Mouse (Mus musculus) heart, embryonic 16.5 days (tissue): ENCODE data around the gene Eif4b. TPM values are rescaled to one million over a fixed set of nuclear protein-coding genes. Genes with fewer than 3 reads are reported as not detected.

Experiments
- ATAC-seq: fragments of 200-750 bp; cut with Nextera tagmentation; replicated peaks from 2 replicates; pipeline ENCODE4 v1.8.0; 2017; ENCODE audit warnings: moderate number of reproducible peaks; ENCODE audit not compliant: insufficient read depth, low FRiP score; ENCODE audit errors: extremely low read depth
- H3K27ac ChIP-seq: fragments of 300-500 bp; sonication (generic); 2 replicates; pipeline ENCODE4 v1.5.1; 2014; ENCODE audit warnings: mild to moderate bottlenecking, low read length, control low read depth, moderate library complexity
- H3K27me3 ChIP-seq: fragments of 300-500 bp; sonication (generic); 2 replicates; pipeline ENCODE4 v1.6.1; 2014; ENCODE audit warnings: low read length, mixed read lengths; ENCODE audit not compliant: control insufficient read depth, insufficient read depth
- H3K36me3 ChIP-seq: fragments of 300-500 bp; sonication (generic); 2 replicates; pipeline ENCODE4 v1.6.1; 2014; ENCODE audit not compliant: control insufficient read depth, insufficient read depth
- H3K4me1 ChIP-seq: fragments of 300-500 bp; sonication (generic); 2 replicates; pipeline ENCODE4 v1.6.1; 2014; ENCODE audit warnings: low read length, mixed read lengths; ENCODE audit not compliant: control insufficient read depth, insufficient read depth
- H3K4me2 ChIP-seq: fragments of 300-500 bp; sonication (generic); 2 replicates; pipeline ENCODE4 v1.6.1; 2014; ENCODE audit warnings: low read depth, mild to moderate bottlenecking, control low read depth, low read length
- H3K4me3 ChIP-seq: fragments of 300-500 bp; sonication (generic); 2 replicates; pipeline ENCODE4 v1.5.1; 2014; ENCODE audit warnings: mild to moderate bottlenecking, control low read depth, low read length
- H3K9ac ChIP-seq: fragments of 300-500 bp; sonication (generic); 2 replicates; pipeline ENCODE4 v1.6.1; 2014; ENCODE audit warnings: low read length, control low read depth
- H3K9me3 ChIP-seq: fragments of 300-500 bp; sonication (generic); replicated peaks from 2 replicates; pipeline ENCODE4 v1.6.1; 2016; ENCODE audit warnings: low read length; ENCODE audit not compliant: control insufficient read depth
- WGBS: fragments of 180-500 bp; shearing (Covaris S2); extraction: QIAGEN DNeasy Blood & Tissue Kit; methylation state at CpG from one replicate; pipeline ENCODE4 v1.1.7; 2014; 5-methylcytosine and 5-hydroxymethylcytosine counted together
- polyA plus RNA-seq: library from polyadenylated mRNA; unstranded; fragments of >200 nt; fragmentation: Nextera tagmentation; extraction: Ambion mirVana; gene quantifications from 2 replicates; pipeline ENCODE4 v1.2.1, GENCODE M21; 2015

Gene Eif4b
- polyA plus RNA-seq, 1 experiment from 2014 or later: 75.0 TPM

GRCm38 (mm10) chr15:102099260-102099659 lies 25.7 kb downstream of the Eif4b start:
- peaks cover 21% of the 10 kb centered on the region for H3K36me3 ChIP-seq
- no peak for ATAC-seq
- peak overlapping the region; percentile 88; the same call in 1 of the 2 replicates for H3K9ac ChIP-seq
- H3K27ac ChIP-seq: peak overlapping the region; percentile 98
- peaks cover 54% of the 10 kb centered on the region for H3K4me1 ChIP-seq
- H3K27me3 ChIP-seq: no peaks in the 10 kb centered on the region
- 43% methylated on average over 5 of the region's 5 CpGs for whole genome bisulfite sequencing
- H3K4me2 ChIP-seq: peak overlapping the region; percentile 97
- H3K9me3 ChIP-seq: no peaks in the 10 kb centered on the region
- H3K4me3 ChIP-seq: peak overlapping the region; percentile 73

- H3K4me1 ChIP-seq: peaks cover 59% of the 10 kb centered on the region
- 21% methylated on average over 8 of the region's 8 CpGs for WGBS
These were observed 26.2 kb downstream of the Eif4b start for GRCm38 (mm10) chr15:102099771-102100160.

GRCm38 (mm10) chr15:102100161-102100981 lies 26.8 kb downstream of the Eif4b start, which contains the start of gene Tns2:
TSS of gene Tns2 (plus strand) at chr15:102100413.
- no peaks in the 10 kb centered on the region for H3K27me3 ChIP-seq
- peak within 1 kb of the TSS; percentile 97 for H3K4me2 ChIP-seq
- peak within 1 kb of the TSS; percentile 98 for H3K27ac ChIP-seq
- H3K9ac ChIP-seq: peak within 1 kb of the TSS; percentile 88
- peak within 1 kb of the TSS; percentile 73 for H3K4me3 ChIP-seq
- H3K9me3 ChIP-seq: no peaks in the 10 kb centered on the region
- H3K4me1 ChIP-seq: peaks cover 65% of the 10 kb centered on the region
- under 1% methylated on average over 47 of the region's 82 CpGs for WGBS
- peak; percentile 53 for ATAC-seq
- H3K36me3 ChIP-seq: peaks cover 11% of the 10 kb centered on the region

More at GRCm38 (mm10) chr15:102099771-102100160, 26.2 kb downstream of the Eif4b start:
- no peaks in the 10 kb centered on the region for H3K9me3 ChIP-seq
- H3K4me2 ChIP-seq: peak overlapping the region; percentile 97
- peak overlapping the region; percentile 88 for H3K9ac ChIP-seq
- ATAC-seq: no peak
- peak overlapping the region; percentile 73 for H3K4me3 ChIP-seq
- H3K27ac ChIP-seq: peak overlapping the region; percentile 98
- H3K27me3 ChIP-seq: no peaks in the 10 kb centered on the region
- H3K36me3 ChIP-seq: peaks cover 16% of the 10 kb centered on the region

- WGBS: 16% methylated on average over 10 of the region's 10 CpGs
- Histone ChIP-seq H3K4me3 (peak overlapping the region; percentile 73), H3K4me2 (peak overlapping the region; percentile 97), H3K36me3 (peaks cover 4% of the 10 kb centered on the region), H3K27ac (peak overlapping the region; percentile 98), H3K9me3 (no peaks in the 10 kb centered on the region), H3K9ac (peak overlapping the region; percentile 88), H3K27me3 (no peaks in the 10 kb centered on the region), H3K4me1 (peaks cover 72% of the 10 kb centered on the region)
- no peak; the same call in 1 of the 2 replicates for ATAC-seq
These were observed 27.6 kb downstream of the Eif4b start for GRCm38 (mm10) chr15:102100996-102101671.

- Histone ChIP-seq H3K4me1 (peaks cover 78% of the 10 kb centered on the region), H3K27ac (peak overlapping the region; percentile 98), H3K4me3 (peak overlapping the region; percentile 73), H3K9me3 (no peaks in the 10 kb centered on the region), H3K9ac (peak overlapping the region; percentile 88), H3K36me3 (peaks cover 7% of the 10 kb centered on the region; the same call in 1 of the 2 replicates), H3K4me2 (peak overlapping the region; percentile 97), H3K27me3 (no peaks in the 10 kb centered on the region)
- 20% methylated on average over 11 of the region's 11 CpGs for WGBS
- ATAC-seq: peak; percentile 54
These were observed 28.3 kb downstream of the Eif4b start for GRCm38 (mm10) chr15:102101672-102102541.

GRCm38 (mm10) chr15:102102548-102103121 lies 29.1 kb downstream of the Eif4b start:
- Histone ChIP-seq H3K4me3 (peak overlapping the region; percentile 73), H3K9ac (peak overlapping the region; percentile 87), H3K36me3 (peaks cover 4% of the 10 kb centered on the region; the same call in 1 of the 2 replicates), H3K4me1 (peaks cover 81% of the 10 kb centered on the region), H3K9me3 (no peaks in the 10 kb centered on the region), H3K27ac (peak overlapping the region; percentile 98), H3K27me3 (no peaks in the 10 kb centered on the region), H3K4me2 (peak overlapping the region; percentile 97)
- 15% methylated on average over 6 of the region's 6 CpGs for WGBS
- ATAC-seq: peak; percentile 9

- H3K9ac ChIP-seq: peak overlapping the region; percentile 87
- H3K27me3 ChIP-seq: no peaks in the 10 kb centered on the region
- peaks cover 4% of the 10 kb centered on the region; the same call in 1 of the 2 replicates for H3K36me3 ChIP-seq
- ATAC-seq: peak; percentile 7; the same call in 1 of the 2 replicates
- 8% methylated on average over 14 of the region's 14 CpGs for WGBS
- no peaks in the 10 kb centered on the region for H3K9me3 ChIP-seq
- peaks cover 86% of the 10 kb centered on the region for H3K4me1 ChIP-seq
- peak overlapping the region; percentile 98 for H3K27ac ChIP-seq
- peak overlapping the region; percentile 73 for H3K4me3 ChIP-seq
- H3K4me2 ChIP-seq: peak overlapping the region; percentile 97
These were observed 29.9 kb downstream of the Eif4b start for GRCm38 (mm10) chr15:102103371-102103946.
